Mouse (Mus musculus) stomach, postnatal 0 days (tissue): ENCODE results near the gene Gpr173.
A peak's percentile ranks its signal among the peaks of the same experiment; 100 is the strongest.

Experiments used
- CTCF ChIP-seq: IDR thresholded peaks from 2 replicates; pipeline ENCODE4 v1.5.1; 2016; ENCODE audit warnings: antibody characterized with exemption, low read depth, mild to moderate bottlenecking, moderate library complexity
- EP300 ChIP-seq: optimal IDR thresholded peaks from 2 replicates; pipeline ENCODE3; 2016; ENCODE audit warnings: antibody characterized with exemption

GRCm38 (mm10) chrX:152352553-152353153 lies 15.9 kb downstream of the Gpr173 start:
- TF ChIP-seq EP300: no peak
- TF ChIP-seq CTCF: peak; percentile 76
